Mouse (Mus musculus) stomach, postnatal 0 days (tissue): ENCODE data around the gene Etfdh.

Source experiments
- CTCF ChIP-seq: IDR thresholded peaks from 2 replicates; pipeline ENCODE4 v1.5.1; 2016; ENCODE audit warnings: antibody characterized with exemption, low read depth, mild to moderate bottlenecking, moderate library complexity
- EP300 ChIP-seq: optimal IDR thresholded peaks from 2 replicates; pipeline ENCODE3; 2016; ENCODE audit warnings: antibody characterized with exemption

- no peak for TF ChIP-seq CTCF
- TF ChIP-seq EP300: no peak
These were observed 39.6 kb downstream of the Etfdh start for GRCm38 (mm10) chr3:79589671-79590070.
